Mouse (Mus musculus) frontal cortex, postnatal 25 days (tissue): Measurements from ENCODE around the gene Abhd6.
"Not testable (repeated sequence)": the region's sequence is repeated elsewhere in the genome, so short reads cannot be mapped to it uniquely, and the experiment has no call there.

ENCODE experiments used
- DNase-seq, 2 experiments: peaks; one replicate each; pipeline ENCODE4 v3.0.0; 2022; ENCODE audit warnings: low spot score in 2 of 2

Abhd6 gene

DNA sequence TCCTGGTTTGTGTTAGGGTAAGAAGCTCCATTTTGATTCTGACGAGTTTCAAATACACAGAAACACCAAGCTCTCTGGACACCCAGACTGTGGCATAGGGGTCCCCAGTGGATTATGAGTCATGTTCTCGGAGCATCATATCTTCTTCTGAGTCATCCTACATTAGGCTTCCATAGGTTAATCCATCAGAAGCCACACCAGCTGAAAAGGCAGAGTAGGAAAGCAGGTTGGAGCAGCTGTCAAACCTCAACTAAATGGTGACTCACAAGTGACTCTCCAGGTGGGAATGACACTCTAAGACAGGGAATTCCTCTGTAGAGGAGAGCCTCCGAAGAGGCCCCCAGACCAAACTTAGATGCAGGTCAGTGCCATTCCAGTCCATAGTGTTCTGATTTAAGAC, 3.7 kb upstream of the Abhd6 start:
- DNase-seq, result no peak

DNA sequence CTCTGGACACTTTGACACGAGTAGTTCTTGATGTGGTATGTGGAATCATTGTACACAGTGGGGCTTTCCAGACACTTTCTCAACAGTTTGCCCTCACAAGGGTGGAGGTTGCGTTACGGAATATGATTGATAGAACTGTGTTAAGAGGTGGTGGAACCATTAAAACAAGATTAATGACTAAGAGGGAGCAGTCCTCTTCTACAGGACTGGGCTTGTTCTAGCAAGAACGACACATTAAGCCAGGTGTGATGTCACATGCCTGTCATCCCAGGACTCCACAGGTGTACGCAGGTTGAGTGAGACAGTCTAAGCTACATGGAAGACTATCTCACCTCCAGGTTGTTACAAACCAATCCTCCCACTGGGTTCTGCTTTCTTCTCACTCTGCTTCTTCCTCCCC, 3.3 kb upstream of the Abhd6 start:
- DNase-seq, result no peak

GRCm38 (mm10) chr14:8000247-8000646, 2.5 kb upstream of the Abhd6 start:
- DNase-seq, result no peak

DNA sequence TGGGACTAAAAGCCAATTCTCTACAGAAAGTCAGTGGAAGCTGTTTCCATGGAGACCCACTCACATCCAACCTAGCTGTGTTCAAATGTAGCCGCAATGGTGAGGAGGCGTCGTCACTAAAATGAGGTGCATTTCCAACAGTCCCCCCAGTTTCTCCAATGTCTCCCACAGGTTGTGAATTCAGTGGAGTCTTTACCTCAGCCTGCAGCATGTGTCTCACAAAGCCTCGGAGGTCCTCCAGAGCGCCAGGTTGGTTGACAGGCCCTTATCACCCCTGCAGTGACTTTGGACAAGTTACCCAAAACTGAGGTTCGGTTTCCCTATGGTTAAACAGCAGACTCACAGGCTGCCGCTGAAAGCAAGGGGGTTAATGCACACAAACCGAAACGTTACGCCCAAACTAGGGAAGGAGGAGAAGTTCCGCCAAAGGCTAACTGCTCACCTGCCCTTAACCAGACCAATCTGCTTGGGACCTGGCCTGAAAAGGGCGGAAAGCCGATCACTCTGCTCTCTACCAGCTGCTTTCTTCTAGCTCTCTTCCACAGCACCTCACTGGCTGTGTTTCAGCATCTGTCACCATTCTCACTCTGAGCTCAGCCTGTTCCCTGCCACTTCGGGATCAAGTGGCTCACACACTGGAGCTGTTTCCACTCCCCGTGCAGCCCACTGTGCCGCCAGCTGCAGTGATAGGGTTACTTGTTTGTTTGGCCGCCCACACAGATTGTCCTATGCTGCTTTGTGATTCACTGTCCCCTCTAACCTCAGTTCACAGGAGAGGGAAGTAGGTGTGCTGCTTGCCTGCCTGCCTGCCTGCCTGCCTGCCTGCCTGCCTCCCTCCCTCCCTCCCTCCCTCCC, 1.6 kb upstream of the Abhd6 start:
- peak; percentile 17 to 39 for DNase-seq

- DNase-seq, result peak; percentile 52 to 53
Measured at GRCm38 (mm10) chr14:8003093-8003670, 480 bp downstream of the Abhd6 start.

- no peak for DNase-seq
Measured at GRCm38 (mm10) chr14:8003727-8004670, 1.3 kb downstream of the Abhd6 start.

DNA sequence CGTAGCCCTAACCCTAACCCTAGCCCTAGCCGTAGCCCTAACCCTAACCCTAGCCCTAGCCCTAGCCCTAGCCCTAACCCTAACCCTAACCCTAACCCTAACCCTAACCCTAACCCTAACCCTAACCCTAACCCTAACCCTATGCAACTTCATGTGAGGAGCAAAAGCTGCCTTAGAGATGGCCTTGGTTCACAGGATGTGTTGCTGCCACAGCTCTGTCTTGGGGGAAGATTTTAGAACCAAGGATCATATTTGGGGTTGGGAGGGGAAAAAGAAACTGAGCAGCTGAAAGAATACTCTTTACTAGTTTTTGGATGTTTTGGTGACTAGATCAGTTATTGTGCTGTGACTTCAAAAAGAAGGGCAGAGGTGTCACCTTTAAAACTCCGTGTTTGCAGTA, 3.4 kb downstream of the Abhd6 start:
- DNase-seq, result not testable (repeated sequence)

GRCm38 (mm10) chr14:8007084-8007483, 4.4 kb downstream of the Abhd6 start:
- no peak for DNase-seq

DNA sequence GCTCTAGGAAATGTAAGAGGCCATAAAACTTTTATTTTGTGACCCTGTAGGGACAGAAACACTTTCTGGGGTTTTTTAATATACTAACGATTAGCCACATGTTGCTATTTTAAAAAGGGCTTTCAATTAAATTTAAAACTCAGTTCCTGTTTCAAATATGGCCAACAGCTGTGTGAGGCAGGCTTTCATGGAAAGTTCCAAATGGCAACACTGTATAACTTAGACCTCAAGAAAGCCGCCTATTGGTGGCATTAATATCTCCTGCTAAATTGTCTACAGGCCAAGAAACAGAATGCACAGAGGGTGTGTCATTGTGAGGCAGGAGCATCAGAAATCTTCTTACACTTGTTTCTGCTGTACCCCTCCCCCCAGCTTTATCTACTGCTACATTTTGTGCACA, 4.8 kb downstream of the Abhd6 start:
- DNase-seq, result no peak

- DNase-seq, result no peak
Measured at GRCm38 (mm10) chr14:8007923-8008322, 5.2 kb downstream of the Abhd6 start.

GRCm38 (mm10) chr14:8011297-8011696, 8.6 kb downstream of the Abhd6 start:
- DNase-seq, result no peak

- DNase-seq, result no peak
Measured at GRCm38 (mm10) chr14:8011938-8012337, 9.2 kb downstream of the Abhd6 start.

DNA sequence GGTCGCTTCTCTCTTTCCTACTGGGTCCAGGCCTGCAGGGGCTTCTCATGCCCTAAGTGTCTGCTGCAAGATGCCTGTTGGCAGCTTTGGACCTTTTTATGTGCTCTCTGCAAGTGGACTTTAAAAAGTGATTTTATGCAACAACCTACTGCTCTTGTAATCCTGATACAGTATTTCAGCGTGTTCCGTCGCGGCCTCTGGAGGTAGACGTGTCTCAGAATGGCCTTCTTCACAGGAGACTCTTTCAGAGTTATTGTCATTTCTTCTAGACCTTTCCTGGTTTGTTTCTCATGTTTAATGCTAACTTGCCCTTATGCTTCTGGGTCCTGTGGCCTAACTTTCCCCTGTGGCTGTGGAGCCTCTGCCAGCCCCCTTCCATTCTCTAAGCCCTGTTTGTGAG, 13.1 kb downstream of the Abhd6 start:
- no peak for DNase-seq

DNA sequence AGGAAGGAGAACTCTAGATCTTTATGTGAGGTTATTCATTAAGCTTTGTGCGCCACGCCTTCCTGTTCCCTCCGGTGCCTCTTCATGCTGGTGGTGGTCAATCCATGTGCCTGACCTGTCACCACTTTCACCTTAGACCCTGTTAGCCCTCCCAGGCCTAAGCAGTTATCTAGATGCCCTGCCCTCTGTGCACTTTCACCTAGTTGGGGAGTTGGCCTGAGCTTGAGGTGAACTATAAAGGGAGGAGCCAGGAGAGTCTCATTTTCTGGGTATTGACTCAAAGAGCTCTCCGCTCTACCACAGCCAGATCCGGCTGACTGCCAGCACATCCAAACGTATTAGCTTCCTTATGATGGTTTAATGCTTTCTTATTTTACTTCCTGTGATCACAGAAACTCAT, 13.6 kb downstream of the Abhd6 start:
- DNase-seq, result no peak

GRCm38 (mm10) chr14:8016951-8017350, 14.2 kb downstream of the Abhd6 start:
- no peak for DNase-seq

DNA sequence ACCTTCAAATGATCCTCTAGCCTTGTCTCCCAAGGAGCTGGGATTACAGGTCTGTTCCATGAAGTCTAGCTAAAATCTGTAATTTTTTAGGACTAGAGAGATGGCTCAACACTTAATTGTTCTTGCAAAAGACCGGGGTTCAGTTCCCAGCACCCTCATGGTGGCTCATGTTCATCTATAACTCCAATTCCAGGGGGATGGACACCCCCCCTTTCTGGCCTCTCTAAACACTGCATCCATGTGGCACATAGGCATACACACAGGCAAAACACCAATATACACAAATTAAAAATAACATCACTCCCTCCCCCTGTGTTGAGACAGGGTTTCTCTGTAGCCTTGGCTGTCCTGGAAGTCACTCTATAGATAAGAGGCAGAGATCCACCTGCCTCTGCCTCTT, 17.3 kb downstream of the Abhd6 start:
- DNase-seq, result no peak

- DNase-seq, result no peak
Measured at GRCm38 (mm10) chr14:8020546-8020945, 17.8 kb downstream of the Abhd6 start.

GRCm38 (mm10) chr14:8024469-8024868, 21.8 kb downstream of the Abhd6 start:
- no peak for DNase-seq

GRCm38 (mm10) chr14:8024936-8025335, 22.2 kb downstream of the Abhd6 start:
- DNase-seq, result no peak

DNA sequence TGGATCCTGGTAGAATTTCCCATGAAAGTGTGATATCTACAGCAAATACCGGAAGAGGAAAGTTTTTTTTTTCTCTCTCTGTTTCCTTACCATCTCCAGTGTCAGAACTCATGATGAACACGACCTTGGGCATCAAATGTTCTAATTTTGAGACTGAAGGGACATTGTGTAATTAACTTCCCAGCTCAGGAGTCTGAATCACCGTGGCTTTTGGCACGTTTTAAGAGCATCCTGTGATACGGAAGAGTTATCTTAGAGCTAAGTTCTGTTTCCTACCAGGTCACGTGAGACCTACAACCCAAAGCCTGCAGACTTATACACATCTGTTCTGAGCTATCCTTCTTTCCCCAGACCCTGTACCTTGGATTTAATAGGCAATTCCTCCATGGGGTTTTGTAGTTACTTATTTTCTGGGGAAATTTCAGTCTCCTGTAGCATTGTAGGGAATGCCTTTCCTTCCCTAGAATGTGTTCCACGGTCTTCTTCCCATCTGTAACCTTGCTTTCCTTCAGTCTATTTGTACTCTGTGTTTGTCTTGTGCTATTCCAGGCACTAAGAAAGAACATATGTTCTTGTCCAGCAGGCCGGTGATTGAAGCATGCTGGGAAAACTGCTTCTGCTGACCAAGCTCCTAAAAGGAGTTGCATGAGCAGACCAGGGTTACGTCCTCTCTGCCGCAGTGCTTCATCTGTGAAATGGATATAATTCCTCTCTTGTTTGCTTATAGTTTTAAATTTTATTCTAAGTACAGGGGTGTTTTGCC, 24.2 kb downstream of the Abhd6 start:
- no peak for DNase-seq

- no peak for DNase-seq
Measured at GRCm38 (mm10) chr14:8028086-8028485, 25.4 kb downstream of the Abhd6 start.

DNA sequence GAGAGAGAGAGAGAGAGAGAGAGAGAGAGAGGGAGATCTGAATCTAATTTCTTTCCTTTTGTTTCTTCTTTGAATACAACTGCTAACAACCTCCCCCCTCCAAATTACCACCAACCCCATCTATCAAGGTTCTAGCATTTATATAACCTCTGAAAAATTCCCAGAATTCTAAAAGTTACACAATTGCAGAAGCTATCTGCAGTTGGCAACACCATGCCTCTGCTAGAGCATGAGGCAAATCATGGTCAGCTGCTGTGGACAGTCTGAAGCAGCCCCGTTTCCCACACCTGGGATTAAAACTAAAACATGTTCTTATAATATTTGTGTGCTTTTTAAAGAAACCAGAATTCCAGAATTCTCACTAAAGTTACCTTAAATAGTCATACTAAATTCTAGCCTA, 27.1 kb downstream of the Abhd6 start:
- no peak for DNase-seq
